Mouse (Mus musculus) forebrain, postnatal 0 days (tissue): Measurements from ENCODE around the gene Psmd5. TPM values are rescaled to one million over a fixed set of nuclear protein-coding genes. Genes with fewer than 3 reads are reported as not detected.

ENCODE experiments used
- ATAC-seq: fragments of 200-750 bp; cut with Nextera tagmentation; 2 replicates; pipeline ENCODE4 v1.8.0; 2017; ENCODE audit warnings: mild to moderate bottlenecking, moderate library complexity
- DNase-seq: peaks from one replicate; pipeline ENCODE4 v3.0.0-alpha.2; 2015
- H3K27ac ChIP-seq: fragments of 300-500 bp; sonication (generic); 2 replicates; pipeline ENCODE4 v1.5.1; 2014; ENCODE audit warnings: low read depth, mild to moderate bottlenecking, antibody characterized with exemption, low read length, moderate library complexity, mixed read lengths
- H3K27me3 ChIP-seq: fragments of 300-500 bp; sonication (generic); 2 replicates; pipeline ENCODE4 v1.6.1; 2014; ENCODE audit warnings: mild to moderate bottlenecking, low read length, mixed read lengths; ENCODE audit not compliant: insufficient read depth
- H3K36me3 ChIP-seq: fragments of 300-500 bp; sonication (generic); 2 replicates; pipeline ENCODE4 v1.6.1; 2014; ENCODE audit warnings: mild to moderate bottlenecking, moderate library complexity; ENCODE audit not compliant: insufficient read depth
- H3K4me1 ChIP-seq: fragments of 300-500 bp; sonication (generic); 2 replicates; pipeline ENCODE4 v1.6.1; 2014; ENCODE audit warnings: antibody characterized with exemption; ENCODE audit not compliant: insufficient read depth
- H3K4me2 ChIP-seq: fragments of 300-500 bp; sonication (generic); 2 replicates; pipeline ENCODE4 v1.6.1; 2014; ENCODE audit warnings: low read depth, mild to moderate bottlenecking, moderate library complexity
- H3K4me3 ChIP-seq: fragments of 300-500 bp; sonication (generic); 2 replicates; pipeline ENCODE4 v1.5.1; 2014; ENCODE audit warnings: low read depth, low read length, mixed read lengths
- H3K9ac ChIP-seq: fragments of 300-500 bp; sonication (generic); 2 replicates; pipeline ENCODE4 v1.6.1; 2014; ENCODE audit warnings: mild to moderate bottlenecking
- H3K9me3 ChIP-seq: fragments of 300-500 bp; sonication (generic); 2 replicates; pipeline ENCODE4 v1.6.1; 2016; ENCODE audit warnings: low read length
- CTCF ChIP-seq: sonication (generic); IDR thresholded peaks from 2 replicates; pipeline ENCODE4 v1.5.1; 2016; ENCODE audit warnings: antibody characterized with exemption, control low read depth, low read depth
- WGBS: fragments of 180-500 bp; shearing (Covaris S2); extraction: QIAGEN DNeasy Blood & Tissue Kit; methylation state at CpG from one replicate; pipeline ENCODE4 v1.1.7; 2014; 5-methylcytosine and 5-hydroxymethylcytosine counted together
- polyA plus RNA-seq: library from polyadenylated mRNA; unstranded; fragments of >200 nt; fragmentation: Nextera tagmentation; extraction: Ambion mirVana; gene quantifications from 2 replicates; pipeline ENCODE4 v1.2.1, GENCODE M21; 2015
- total RNA-seq: library from RNA; depleted of rRNA; stranded (reverse); fragments of >200 nt; gene quantifications from 2 replicates; pipeline ENCODE4 v1.2.3, GENCODE M21; 2014

Gene Psmd5
- total and polyA plus RNA-seq, 2 experiments from 2014 or later: 43.3 to 85.2 TPM

DNA sequence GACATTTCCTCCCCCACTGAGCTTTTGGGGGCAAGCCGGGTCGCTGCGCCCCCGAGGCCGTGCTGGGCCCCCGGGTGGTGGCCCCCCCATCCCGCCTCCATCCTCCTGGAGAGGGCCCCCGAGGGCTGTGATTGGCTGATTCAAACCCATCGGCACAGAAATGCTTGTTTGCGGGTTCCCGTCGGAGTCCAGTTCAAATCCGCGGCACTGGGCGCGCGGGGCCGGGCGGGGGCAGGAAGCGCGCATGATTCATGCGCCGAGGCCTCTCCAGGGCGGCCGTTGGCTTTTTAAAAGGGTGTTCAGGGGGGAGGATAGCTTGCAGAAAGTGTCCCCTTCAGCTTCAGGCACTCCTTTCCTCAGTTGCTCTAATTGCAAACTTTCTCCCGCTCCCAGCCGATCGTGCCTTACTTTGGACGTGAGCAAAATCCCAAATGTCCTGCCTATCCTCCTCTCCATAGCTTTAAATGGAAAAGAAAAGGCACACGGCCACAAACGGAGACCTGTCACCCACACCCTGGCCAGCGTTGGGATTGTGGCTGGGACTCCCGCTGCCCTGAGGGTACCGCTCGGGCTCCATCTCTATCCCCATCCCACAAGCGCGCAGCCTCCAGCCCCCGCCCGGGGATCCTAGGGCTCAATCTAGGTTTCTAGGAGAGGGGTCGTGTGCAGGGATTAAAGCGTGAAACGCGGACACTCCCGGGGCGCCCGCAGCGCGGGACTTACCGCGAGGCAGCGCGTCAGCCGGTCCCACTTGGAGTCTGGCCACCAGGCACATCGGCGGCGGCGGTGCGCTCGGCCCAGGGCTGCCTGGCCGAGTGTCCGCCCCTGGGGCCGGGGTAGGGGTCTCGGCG lies 38.7 kb upstream of the Psmd5 start, which contains the start of gene Phf19:
Phf19 (minus strand) TSS at position 809 of the 851 bp plus-strand sequence.
- TF ChIP-seq CTCF: no peak
- Histone ChIP-seq H3K4me2 (peak within 1 kb of the TSS; percentile 94), H3K9me3 (no peaks in the 10 kb centered on the region), H3K4me3 (peak within 1 kb of the TSS; percentile 48), H3K4me1 (no peaks in the 10 kb centered on the region), H3K27me3 (peaks cover 13% of the 10 kb centered on the region; the same call in 1 of the 2 replicates), H3K9ac (peak within 1 kb of the TSS; percentile 57), H3K36me3 (no peaks in the 10 kb centered on the region), H3K27ac (no peak within 1 kb of the TSS)
- ATAC-seq (peak; percentile 55), DNase-seq (no peak)
- under 1% methylated on average over 63 of the region's 64 CpGs for WGBS

DNA sequence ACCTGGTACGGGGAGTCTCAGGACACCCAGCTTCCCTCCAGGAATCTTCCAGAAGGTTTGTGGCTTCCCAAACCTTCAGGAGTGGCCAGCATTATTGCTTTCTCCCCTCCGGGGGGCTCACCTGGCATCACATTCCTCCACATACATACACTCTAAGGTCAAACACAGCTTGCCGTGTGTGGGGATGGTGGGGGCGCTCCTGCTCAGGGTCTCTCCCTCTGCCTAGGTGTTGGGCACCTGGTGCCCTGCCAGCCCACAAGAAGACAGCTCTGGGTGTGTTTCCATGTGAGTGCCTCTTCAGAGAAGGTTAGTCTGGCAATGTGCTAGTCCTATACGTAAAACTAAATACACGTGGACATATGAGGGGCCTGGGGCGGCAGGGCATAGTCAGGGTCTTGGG lies 37.8 kb upstream of the Psmd5 start:
- WGBS: 45% methylated on average over 7 of the region's 7 CpGs
- no peak for DNase-seq
- Histone ChIP-seq H3K27me3 (peaks cover 13% of the 10 kb centered on the region; the same call in 1 of the 2 replicates), H3K9me3 (no peaks in the 10 kb centered on the region), H3K4me3 (no peak overlapping the region), H3K9ac (no peak overlapping the region; the same call in 1 of the 2 replicates), H3K27ac (no peak overlapping the region), H3K36me3 (no peaks in the 10 kb centered on the region), H3K4me2 (peak overlapping the region; percentile 94; the same call in 1 of the 2 replicates), H3K4me1 (no peaks in the 10 kb centered on the region)
- no peak for TF ChIP-seq CTCF
- ATAC-seq: no peak

DNA sequence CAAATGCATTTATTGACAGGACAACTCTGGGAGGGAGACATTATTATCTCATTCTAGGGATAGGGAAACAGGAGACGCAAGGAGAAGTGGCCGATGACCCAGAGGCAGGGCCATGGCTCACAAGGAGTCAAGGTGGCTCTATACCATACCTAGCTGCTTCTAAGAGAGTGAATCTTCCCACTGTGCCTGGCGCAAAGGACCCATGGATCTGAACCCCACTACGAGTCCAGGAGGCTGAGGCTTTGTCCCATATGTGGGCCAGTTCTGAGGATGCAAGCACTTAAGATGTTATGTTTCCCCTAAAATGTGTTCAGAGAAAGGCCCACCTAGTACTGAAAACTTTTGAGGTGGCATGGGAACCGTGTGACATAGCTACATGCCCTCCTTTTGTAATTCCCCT lies 37.1 kb upstream of the Psmd5 start:
- no peaks in the 10 kb centered on the region for H3K4me1 ChIP-seq
- no peak overlapping the region for H3K4me3 ChIP-seq
- no peak overlapping the region for H3K27ac ChIP-seq
- H3K9ac ChIP-seq: no peak overlapping the region
- H3K4me2 ChIP-seq: no peak overlapping the region
- H3K9me3 ChIP-seq: no peaks in the 10 kb centered on the region
- no peaks in the 10 kb centered on the region for H3K36me3 ChIP-seq
- H3K27me3 ChIP-seq: peaks cover 13% of the 10 kb centered on the region; the same call in 1 of the 2 replicates
- DNase-seq (no peak), ATAC-seq (no peak)
- 88% methylated on average over 5 of the region's 5 CpGs for WGBS
- no peak for TF ChIP-seq CTCF

DNA sequence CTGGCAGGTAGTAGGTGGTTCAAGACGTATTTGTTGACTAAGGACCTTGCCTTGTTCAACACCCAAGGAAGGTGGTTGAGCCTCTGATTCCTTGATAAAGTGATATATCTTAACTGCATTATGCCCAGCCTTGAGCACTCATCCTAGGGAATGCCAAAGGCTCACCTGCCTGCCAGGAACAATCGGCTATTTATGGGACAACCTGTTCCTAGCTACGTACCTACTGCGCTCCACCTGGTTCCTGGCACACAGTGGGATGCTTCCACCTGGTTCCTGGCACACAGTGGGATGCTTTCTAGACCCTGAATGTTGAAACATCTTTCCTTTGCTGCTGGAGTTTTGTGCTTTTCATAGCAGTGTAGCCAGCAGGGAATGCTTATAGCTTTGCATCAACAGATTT lies 35.0 kb upstream of the Psmd5 start:
- no peak for ATAC-seq
- 92% methylated on average over 4 of the region's 4 CpGs for WGBS
- DNase-seq: no peak
- Histone ChIP-seq H3K36me3 (no peaks in the 10 kb centered on the region), H3K4me2 (no peak overlapping the region), H3K27ac (no peak overlapping the region), H3K9me3 (no peaks in the 10 kb centered on the region), H3K4me1 (no peaks in the 10 kb centered on the region), H3K27me3 (peaks cover 10% of the 10 kb centered on the region; the same call in 1 of the 2 replicates), H3K9ac (no peak overlapping the region), H3K4me3 (no peak overlapping the region)
- no peak for TF ChIP-seq CTCF

DNA sequence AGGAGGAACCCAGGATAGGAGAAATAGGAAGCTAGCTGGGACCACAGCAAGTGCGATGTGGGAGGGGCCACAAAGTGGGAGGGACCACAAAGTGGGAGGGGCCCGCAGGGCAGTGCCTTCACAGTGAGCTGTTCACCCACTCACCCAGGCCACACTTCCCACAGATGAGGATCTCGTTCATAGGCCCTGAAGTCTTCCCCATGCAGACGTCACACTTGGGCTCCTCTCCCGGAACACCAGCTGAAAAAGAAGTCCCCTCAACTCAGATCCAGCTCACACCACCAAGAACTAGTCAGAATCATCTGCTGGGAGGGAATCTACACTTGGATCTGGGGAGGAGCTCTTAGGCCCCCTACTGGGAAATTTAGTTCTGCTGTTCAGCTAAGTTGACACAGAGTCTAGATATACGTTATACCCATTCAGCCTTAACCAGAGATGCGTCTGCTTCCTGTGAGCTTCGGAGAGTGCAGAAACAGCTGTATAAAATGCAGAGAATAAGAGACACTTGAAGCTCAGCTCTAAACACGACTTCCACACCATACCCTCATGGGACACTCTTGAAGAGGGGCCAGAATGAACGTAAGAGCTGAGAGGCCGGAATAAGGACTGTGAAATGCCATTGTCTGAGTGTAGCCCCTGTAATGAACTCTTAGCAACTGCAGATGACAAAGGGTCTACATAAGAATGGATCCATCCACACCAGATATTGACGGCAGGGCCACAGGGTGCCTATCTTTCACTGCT lies 32.3 kb upstream of the Psmd5 start:
- no peak for DNase-seq
- no peak for ATAC-seq

DNA sequence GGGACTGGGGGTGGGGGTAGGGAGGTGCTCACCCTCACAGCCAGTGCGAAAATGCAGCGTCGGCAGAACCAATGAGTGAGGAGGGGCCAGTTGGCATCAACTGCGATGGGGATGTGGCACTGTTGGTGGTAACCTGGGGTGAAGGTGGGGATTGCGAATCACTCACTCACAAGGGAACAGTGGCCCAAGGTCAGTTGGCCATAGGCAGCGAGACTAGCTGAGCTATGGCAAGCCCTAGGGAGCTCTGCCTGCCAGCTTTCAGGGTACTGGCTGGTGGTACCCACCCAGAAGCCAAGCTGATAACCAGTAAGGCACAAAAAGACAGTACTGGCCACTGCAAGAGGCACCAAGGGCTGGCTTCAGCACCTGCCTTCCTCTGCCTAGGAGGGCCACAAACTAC lies 31.7 kb upstream of the Psmd5 start:
- Histone ChIP-seq H3K27ac (no peak overlapping the region), H3K36me3 (no peaks in the 10 kb centered on the region), H3K4me3 (no peak overlapping the region), H3K9me3 (no peaks in the 10 kb centered on the region), H3K27me3 (no peaks in the 10 kb centered on the region), H3K4me2 (no peak overlapping the region), H3K9ac (no peak overlapping the region), H3K4me1 (peaks cover 9% of the 10 kb centered on the region; the same call in 1 of the 2 replicates)
- 72% methylated on average over 6 of the region's 6 CpGs for WGBS
- no peak for DNase-seq
- no peak for TF ChIP-seq CTCF
- ATAC-seq: no peak

More for the DNA sequence above, 32.3 kb upstream of the Psmd5 start:
- Histone ChIP-seq H3K36me3 (no peaks in the 10 kb centered on the region), H3K4me2 (no peak overlapping the region), H3K4me3 (no peak overlapping the region), H3K9ac (no peak overlapping the region), H3K4me1 (peaks cover 9% of the 10 kb centered on the region; the same call in 1 of the 2 replicates), H3K9me3 (no peaks in the 10 kb centered on the region), H3K27ac (no peak overlapping the region), H3K27me3 (no peaks in the 10 kb centered on the region)
- TF ChIP-seq CTCF: no peak
- 61% methylated on average over 12 of the region's 12 CpGs for WGBS
